Comparison of ENCODE assay signal across 8 mouse cellular contexts in genomic region chr16:95844691-95845090, GRCm38 (mm10).
DNase-seq lines count a peak whose midpoint lies in the region; ATAC-seq lines count a peak whose summit lies in the region.

No protein-coding gene starts in this region.

- ATAC-seq in megakaryocyte, adult 5-6 weeks (ENCODE audit: poor library complexity, severe bottlenecking): no peak
- ATAC-seq in midbrain, embryonic 15.5 days (replicated peaks): no peak

- peak; percentile 38 for DNase-seq in gastrocnemius, postnatal 14 days
- DNase-seq in gastrocnemius, postnatal 10 days: no peak
- DNase-seq in right cerebral cortex, adult 2 months (ENCODE audit: low spot score in 2 of 2): peak; percentile 36 to 50
- no peak for DNase-seq in right cerebral cortex, postnatal 10 days (ENCODE audit: low spot score in 2 of 2)
- peak; percentile 83 for DNase-seq in forelimb bud, embryonic 11.5 days (ENCODE audit: low read depth, low spot score)
- no peak for DNase-seq in heart, postnatal 25 days (ENCODE audit: low spot score)

- no peak overlapping the region for H3K4me3 ChIP-seq in midbrain, embryonic 15.5 days

- H3K9ac ChIP-seq in midbrain, embryonic 15.5 days: no peak overlapping the region

- no peaks in the 10 kb centered on the region for H3K36me3 ChIP-seq in midbrain, embryonic 15.5 days (replicated peaks)

- no peaks in the 10 kb centered on the region for H3K27me3 ChIP-seq in midbrain, embryonic 15.5 days (replicated peaks)

- no peaks in the 10 kb centered on the region for H3K4me1 ChIP-seq in midbrain, embryonic 15.5 days

- no peaks in the 10 kb centered on the region for H3K9me3 ChIP-seq in midbrain, embryonic 15.5 days

- no peak overlapping the region for H3K27ac ChIP-seq in midbrain, embryonic 15.5 days

- WGBS in midbrain, embryonic 15.5 days: 70% methylated on average over 4 of the region's 4 CpGs

- H3K4me2 ChIP-seq in midbrain, embryonic 15.5 days: no peak overlapping the region

- intact Hi-C loops in gastrocnemius, postnatal 14 days (cut with DNase I; ENCODE audit: low total_unique reads): no loop called here
- intact Hi-C loops in heart, postnatal 25 days (cut with DNase I): no loop called here

Comparison
In these comparisons a context has a peak if more than half of its experiments do, and no peak if none do; other contexts are left out.
1. DNase-seq: peak in gastrocnemius, postnatal 14 days (single experiment), right cerebral cortex, adult 2 months (2 of 2) and forelimb bud, embryonic 11.5 days (single experiment); none in gastrocnemius, postnatal 10 days (single experiment), right cerebral cortex, postnatal 10 days (0 of 2) and heart, postnatal 25 days (single experiment).